Comparison of ENCODE assay signal across 23 mouse cellular contexts in the genomic region with DNA sequence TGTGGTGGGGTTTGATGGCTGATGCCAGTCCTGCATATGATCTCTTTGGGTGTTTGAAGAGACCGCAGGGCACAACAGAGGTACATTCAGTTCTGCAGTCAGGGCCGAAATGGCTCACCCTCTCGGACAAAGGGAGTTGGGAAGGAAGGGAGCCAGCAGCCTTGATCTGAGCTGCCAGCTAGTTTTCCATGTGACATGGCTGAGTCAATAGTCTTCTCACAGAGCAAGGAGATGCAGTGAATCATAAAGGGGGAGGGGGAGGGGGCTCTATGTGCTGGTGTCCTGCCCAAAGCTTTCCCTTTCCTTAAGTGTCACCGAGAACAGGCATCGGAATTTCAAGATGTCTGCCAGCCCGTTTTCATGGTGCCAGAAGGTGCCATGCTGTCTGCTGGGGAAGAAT. TPM values are rescaled to one million over a fixed set of nuclear protein-coding genes. Genes with fewer than 3 reads are reported as not detected.
A peak's percentile ranks its signal among the peaks of the same experiment; 100 is the strongest.
DNase-seq lines count a peak whose midpoint lies in the region; ATAC-seq and TF ChIP-seq lines count a peak whose summit lies in the region.
"Had no signal": no experiment of that assay in that cellular context is flagged by ENCODE, and none has a peak within 500 bp of the region (broad histone marks: within the 10 kb centered on the region; RNA-seq: fewer than 3 reads in every experiment).

No protein-coding gene starts in this region.

- no peaks in the 10 kb centered on the region for H3K27me3 ChIP-seq in hindbrain, postnatal 0 days (ENCODE audit: insufficient read depth, low read length)
- no peaks in the 10 kb centered on the region for H3K27me3 ChIP-seq in hindbrain, embryonic 12.5 days
- H3K27me3 ChIP-seq in kidney, embryonic 15.5 days, result 0 out of 2 replicates have a peak, but pooled peaks cover 2% of the 10 kb centered on the region
- H3K27me3 ChIP-seq: heart, embryonic 15.5 days; midbrain, embryonic 12.5 days; neural tube, embryonic 12.5 days had no signal

- H3K4me1 ChIP-seq in hindbrain, postnatal 0 days (ENCODE audit: insufficient read depth, low read length), result no peaks in the 10 kb centered on the region
- no peaks in the 10 kb centered on the region for H3K4me1 ChIP-seq in hindbrain, embryonic 12.5 days
- no peaks in the 10 kb centered on the region for H3K4me1 ChIP-seq in kidney, embryonic 15.5 days
- H3K4me1 ChIP-seq: embryonic facial prominence, embryonic 10.5 days; neural tube, embryonic 12.5 days had no signal

- H3K36me3 ChIP-seq in hindbrain, postnatal 0 days (ENCODE audit: insufficient read depth, low read length), result no peaks in the 10 kb centered on the region
- no peaks in the 10 kb centered on the region for H3K36me3 ChIP-seq in hindbrain, embryonic 12.5 days
- peaks cover 12% of the 10 kb centered on the region; the same call in 1 of the 2 replicates for H3K36me3 ChIP-seq in kidney, embryonic 15.5 days
- H3K36me3 ChIP-seq: forebrain, embryonic 10.5 days; midbrain, embryonic 12.5 days; neural tube, embryonic 12.5 days had no signal

- peak; percentile 84 for ATAC-seq in hindbrain, postnatal 0 days
- ATAC-seq in hindbrain, embryonic 12.5 days (ENCODE audit: low FRiP score), result no peak
- ATAC-seq in kidney, embryonic 15.5 days (replicated peaks; ENCODE audit: low FRiP score), result no peak
- ATAC-seq: lung, postnatal 0 days had no signal

- H3K4me3 ChIP-seq in hindbrain, postnatal 0 days (ENCODE audit: low read length), result no peak overlapping the region
- H3K4me3 ChIP-seq in hindbrain, embryonic 12.5 days, result no peak overlapping the region
- H3K4me3 ChIP-seq in kidney, embryonic 15.5 days (replicated peaks), result no peak overlapping the region
- H3K4me3 ChIP-seq: embryonic facial prominence, embryonic 10.5 days; forebrain, embryonic 10.5 days; gastrocnemius, adult 2 months; heart, embryonic 15.5 days; midbrain, embryonic 12.5 days; neural tube, embryonic 12.5 days had no signal

- H3K9ac ChIP-seq in hindbrain, postnatal 0 days (replicated peaks; ENCODE audit: low read length), result no peak overlapping the region
- no peak overlapping the region for H3K9ac ChIP-seq in hindbrain, embryonic 12.5 days
- H3K9ac ChIP-seq in kidney, embryonic 15.5 days, result no peak overlapping the region
- H3K9ac ChIP-seq: heart, embryonic 15.5 days; midbrain, embryonic 12.5 days; neural tube, embryonic 12.5 days had no signal

- no peaks in the 10 kb centered on the region for H3K9me3 ChIP-seq in hindbrain, postnatal 0 days (ENCODE audit: low read length)
- no peaks in the 10 kb centered on the region for H3K9me3 ChIP-seq in hindbrain, embryonic 12.5 days (replicated peaks)
- no peaks in the 10 kb centered on the region for H3K9me3 ChIP-seq in kidney, embryonic 15.5 days (replicated peaks)
- H3K9me3 ChIP-seq: embryonic facial prominence, embryonic 10.5 days; forebrain, embryonic 10.5 days; heart, embryonic 15.5 days; midbrain, embryonic 12.5 days; neural tube, embryonic 12.5 days had no signal

- no peak overlapping the region for H3K27ac ChIP-seq in hindbrain, postnatal 0 days
- H3K27ac ChIP-seq in hindbrain, embryonic 12.5 days, result no peak overlapping the region
- H3K27ac ChIP-seq in kidney, embryonic 15.5 days, result no peak overlapping the region
- H3K27ac ChIP-seq: embryonic facial prominence, embryonic 10.5 days; forebrain, embryonic 10.5 days; gastrocnemius, adult 2 months; heart, embryonic 15.5 days; kidney, postnatal 0 days; midbrain, embryonic 12.5 days; neural tube, embryonic 12.5 days had no signal

- 67% methylated on average over 6 of the region's 6 CpGs for WGBS in hindbrain, postnatal 0 days
- 83% methylated on average over 6 of the region's 6 CpGs for WGBS in hindbrain, embryonic 12.5 days
- WGBS in kidney, embryonic 15.5 days, result 91% methylated on average over 6 of the region's 6 CpGs

- DNase-seq in hindbrain, postnatal 0 days (ENCODE audit: low spot score), result peak; percentile 52
- DNase-seq in Muller cell, postnatal 12 days (ENCODE audit: inconsistent ontology term), result peak; percentile 94
- DNase-seq in NIH3T3 (ENCODE audit: low read depth), result peak; percentile 3
- peak; percentile 59 to 60 for DNase-seq in adrenal gland, postnatal 36 days
- DNase-seq in retina, postnatal 1 day, result no peak
- DNase-seq: cerebellum, adult 11-12 months; cerebellum, postnatal 10 days; gastrocnemius, adult 2 months; heart, postnatal 36 days; kidney, adult 18-20 months; layer of hippocampus, postnatal 36 days; thymus, adult 18-20 months; thymus, postnatal 36 days had no signal

- TF ChIP-seq CTCF in hindbrain, postnatal 0 days (IDR thresholded peaks at IDR 0.05; ENCODE audit: low read depth), result no peak

- no peak overlapping the region for H3K4me2 ChIP-seq in hindbrain, postnatal 0 days (ENCODE audit: low read depth, low read length)
- no peak overlapping the region for H3K4me2 ChIP-seq in hindbrain, embryonic 12.5 days (replicated peaks)
- no peak overlapping the region for H3K4me2 ChIP-seq in kidney, embryonic 15.5 days
- H3K4me2 ChIP-seq: heart, embryonic 15.5 days; midbrain, embryonic 12.5 days; neural tube, embryonic 12.5 days had no signal

RNA-seq across cellular contexts. Expression of gene Hunk, which starts 46.8 kb away (rescaled TPM):
- total RNA-seq in hindbrain, postnatal 0 days (2014; rRNA removed), result 11.6 and 13.3 TPM in 2 replicates
- 3.6 and 3.9 TPM in 2 replicates for polyA plus RNA-seq in hindbrain, postnatal 0 days (2015; fragmentation: Nextera tagmentation; extraction: Ambion mirVana)
- polyA plus RNA-seq in hindbrain, embryonic 12.5 days (2016; fragmentation: Nextera tagmentation; extraction: Ambion mirVana), result 17.9 and 18.9 TPM in 2 replicates
- 10 to 100 TPM in 1 of 2 experiments, 1 to 10 TPM in 1; 4.3 to 10.5 TPM for total RNA-seq in adrenal gland, postnatal 36 days (2021)
- 11.8 and 13.5 TPM in 2 replicates for polyA plus RNA-seq in kidney, embryonic 15.5 days (2015; fragmentation: Nextera tagmentation; extraction: Ambion mirVana)
- total RNA-seq: MEL had no signal

RNA-seq across cellular contexts. Expression of gene Scaf4, which starts 54.7 kb away (rescaled TPM):
- 15.4 and 16.8 TPM in 2 replicates for total RNA-seq in hindbrain, postnatal 0 days (2014; rRNA removed)
- 16.0 and 16.8 TPM in 2 replicates for polyA plus RNA-seq in hindbrain, postnatal 0 days (2015; fragmentation: Nextera tagmentation; extraction: Ambion mirVana)
- 36.2 and 38.7 TPM in 2 replicates for polyA plus RNA-seq in hindbrain, embryonic 12.5 days (2016; fragmentation: Nextera tagmentation; extraction: Ambion mirVana)
- total RNA-seq in adrenal gland, postnatal 36 days (2021), result 10 to 100 TPM; 38.3 to 46.0 TPM
- polyA plus RNA-seq in kidney, embryonic 15.5 days (2015; fragmentation: Nextera tagmentation; extraction: Ambion mirVana), result 30.4 and 32.6 TPM in 2 replicates
